Mouse (Mus musculus) embryonic facial prominence, embryonic 12.5 days (tissue): ENCODE results near the gene Fut2. TPM values are rescaled to one million over a fixed set of nuclear protein-coding genes. Genes with fewer than 3 reads are reported as not detected.

Experiments
- ATAC-seq: fragments of 200-750 bp; cut with Nextera tagmentation; 2 replicates; pipeline ENCODE4 v1.8.0; 2017; ENCODE audit not compliant: insufficient number of reproducible peaks, insufficient read depth, low FRiP score, low TSS enrichment
- H3K27ac ChIP-seq: fragments of 300-500 bp; sonication (generic); 2 replicates; pipeline ENCODE4 v1.5.1; 2016; ENCODE audit warnings: mild to moderate bottlenecking
- H3K27me3 ChIP-seq: fragments of 300-500 bp; sonication (generic); 2 replicates; pipeline ENCODE4 v1.6.1; 2016; ENCODE audit warnings: mild to moderate bottlenecking, moderate library complexity
- H3K36me3 ChIP-seq: fragments of 300-500 bp; sonication (generic); 2 replicates; pipeline ENCODE4 v1.6.1; 2016; ENCODE audit warnings: mild to moderate bottlenecking
- H3K4me1 ChIP-seq: fragments of 300-500 bp; sonication (generic); 2 replicates; pipeline ENCODE4 v1.6.1; 2016
- H3K4me2 ChIP-seq: fragments of 300-500 bp; sonication (generic); replicated peaks from 2 replicates; pipeline ENCODE4 v1.6.1; 2016; ENCODE audit warnings: mild to moderate bottlenecking, moderate library complexity
- H3K4me3 ChIP-seq: fragments of 300-500 bp; sonication (generic); 2 replicates; pipeline ENCODE4 v1.5.1; 2016; ENCODE audit warnings: mild to moderate bottlenecking
- H3K9ac ChIP-seq: fragments of 300-500 bp; sonication (generic); 2 replicates; pipeline ENCODE4 v1.6.1; 2016; ENCODE audit warnings: mild to moderate bottlenecking, moderate library complexity
- H3K9me3 ChIP-seq: fragments of 300-500 bp; sonication (generic); 2 replicates; pipeline ENCODE4 v1.6.1; 2016; ENCODE audit warnings: mild to moderate bottlenecking, moderate library complexity
- WGBS: fragments of 180-500 bp; shearing (Covaris S2); methylation state at CpG from one replicate; pipeline ENCODE4 v1.1.7; 2016; 5-methylcytosine and 5-hydroxymethylcytosine counted together
- polyA plus RNA-seq: library from polyadenylated mRNA; unstranded; fragments of >200 nt; fragmentation: Nextera tagmentation; extraction: Ambion mirVana; gene quantifications from 2 replicates; pipeline ENCODE4 v1.2.1, GENCODE M21; 2016

Gene Fut2
- polyA plus RNA-seq, 1 experiment from 2014 or later: 0.51 TPM

DNA sequence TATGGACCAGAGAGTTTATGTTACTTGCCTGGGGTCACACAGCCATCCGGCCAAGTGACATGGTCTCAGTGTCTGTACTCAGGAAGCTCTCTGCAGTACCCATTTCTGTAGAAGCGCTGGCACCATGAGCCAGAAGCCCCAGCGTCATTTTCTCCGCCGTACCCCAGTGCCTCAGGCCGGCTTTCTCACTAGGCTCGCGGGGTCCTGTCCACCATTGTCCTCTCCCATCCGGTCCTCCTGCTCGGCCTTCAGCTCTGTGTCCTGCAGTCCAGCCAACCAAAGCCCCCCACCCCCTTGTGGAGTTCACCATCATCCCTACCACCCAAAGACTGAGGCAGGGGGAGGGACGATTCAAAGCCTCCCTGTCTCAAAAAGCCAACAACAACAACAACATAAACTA, 35.4 kb upstream of the Fut2 start:
- no peak for ATAC-seq
- 83% methylated on average over 11 of the region's 11 CpGs for WGBS
- Histone ChIP-seq H3K36me3 (no peaks in the 10 kb centered on the region), H3K27ac (no peak overlapping the region), H3K9ac (0 out of 2 replicates have a peak overlapping the region, but pooled peaks have one; percentile 27), H3K9me3 (no peaks in the 10 kb centered on the region), H3K27me3 (peaks cover 26% of the 10 kb centered on the region), H3K4me1 (peaks cover 34% of the 10 kb centered on the region), H3K4me2 (peak overlapping the region; percentile 89), H3K4me3 (peak overlapping the region; percentile 43)

DNA sequence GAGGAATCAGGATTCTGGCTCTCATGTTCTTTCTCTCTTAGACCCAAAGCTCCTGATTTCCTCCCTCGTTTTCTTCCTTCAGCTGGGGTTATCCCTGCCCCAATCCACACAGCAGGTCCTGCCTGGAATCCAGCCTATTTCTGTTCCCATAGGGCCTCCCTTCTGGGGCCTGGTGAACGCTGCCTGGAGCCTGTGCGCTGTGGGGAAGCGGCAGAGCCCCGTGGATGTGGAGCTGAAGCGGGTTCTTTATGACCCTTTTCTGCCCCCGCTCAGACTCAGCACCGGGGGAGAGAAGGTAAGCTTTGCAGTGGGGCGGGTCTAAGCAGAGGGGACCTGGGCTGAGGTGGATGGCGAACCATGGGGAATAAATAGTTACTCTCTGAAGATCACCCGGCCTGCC, 34.9 kb upstream of the Fut2 start:
- Histone ChIP-seq H3K27me3 (peaks cover 26% of the 10 kb centered on the region), H3K9ac (0 out of 2 replicates have a peak overlapping the region, but pooled peaks have one; percentile 27), H3K4me3 (peak overlapping the region; percentile 43), H3K27ac (peak overlapping the region; percentile 60; the same call in 1 of the 2 replicates), H3K4me1 (peaks cover 34% of the 10 kb centered on the region), H3K36me3 (no peaks in the 10 kb centered on the region), H3K4me2 (peak overlapping the region; percentile 89), H3K9me3 (no peaks in the 10 kb centered on the region)
- WGBS: 26% methylated on average over 11 of the region's 11 CpGs
- no peak for ATAC-seq

DNA sequence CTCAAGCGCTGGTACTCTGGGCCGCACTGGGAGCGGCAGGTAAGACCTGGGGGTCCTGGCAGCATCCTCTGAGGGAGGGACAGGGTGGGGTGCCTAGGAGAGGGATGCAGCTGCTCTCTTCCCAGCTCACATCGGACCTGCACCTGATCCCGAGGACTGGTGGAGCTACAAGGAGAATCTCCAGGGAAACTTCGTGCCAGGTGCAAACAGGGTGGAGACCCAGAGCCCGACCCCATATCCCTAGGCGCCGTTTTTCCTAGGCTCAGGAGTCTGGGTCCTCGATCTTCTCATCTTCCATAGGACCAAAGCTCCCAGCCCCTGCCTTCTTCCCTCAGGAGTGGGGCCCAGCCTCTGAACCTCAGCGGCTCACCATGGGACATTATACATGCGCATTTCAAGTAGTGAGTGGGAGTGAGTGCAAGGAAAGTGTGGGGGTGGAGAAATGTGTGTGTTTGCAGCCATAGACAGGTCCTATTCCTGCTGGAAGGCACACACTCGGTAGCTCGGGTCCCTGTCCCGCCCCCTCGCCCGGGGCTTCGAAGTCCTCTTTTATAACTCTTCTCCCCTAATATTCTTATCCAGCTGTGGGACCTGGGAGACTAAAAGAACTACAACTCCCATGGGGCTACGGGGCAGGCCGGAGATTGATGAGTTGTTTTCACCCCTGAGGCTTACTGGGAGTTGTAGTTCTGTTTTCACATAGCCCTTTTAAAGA, 34.3 kb upstream of the Fut2 start:
- H3K36me3 ChIP-seq: no peaks in the 10 kb centered on the region
- H3K4me2 ChIP-seq: peak overlapping the region; percentile 89
- H3K4me1 ChIP-seq: peaks cover 33% of the 10 kb centered on the region
- H3K27me3 ChIP-seq: peaks cover 26% of the 10 kb centered on the region
- WGBS: under 1% methylated on average over 20 of the region's 20 CpGs
- H3K9me3 ChIP-seq: no peaks in the 10 kb centered on the region
- no peak for ATAC-seq
- 0 out of 2 replicates have a peak overlapping the region, but pooled peaks have one; percentile 60 for H3K27ac ChIP-seq
- peak overlapping the region; percentile 43 for H3K4me3 ChIP-seq
- peak overlapping the region; percentile 53 for H3K9ac ChIP-seq

DNA sequence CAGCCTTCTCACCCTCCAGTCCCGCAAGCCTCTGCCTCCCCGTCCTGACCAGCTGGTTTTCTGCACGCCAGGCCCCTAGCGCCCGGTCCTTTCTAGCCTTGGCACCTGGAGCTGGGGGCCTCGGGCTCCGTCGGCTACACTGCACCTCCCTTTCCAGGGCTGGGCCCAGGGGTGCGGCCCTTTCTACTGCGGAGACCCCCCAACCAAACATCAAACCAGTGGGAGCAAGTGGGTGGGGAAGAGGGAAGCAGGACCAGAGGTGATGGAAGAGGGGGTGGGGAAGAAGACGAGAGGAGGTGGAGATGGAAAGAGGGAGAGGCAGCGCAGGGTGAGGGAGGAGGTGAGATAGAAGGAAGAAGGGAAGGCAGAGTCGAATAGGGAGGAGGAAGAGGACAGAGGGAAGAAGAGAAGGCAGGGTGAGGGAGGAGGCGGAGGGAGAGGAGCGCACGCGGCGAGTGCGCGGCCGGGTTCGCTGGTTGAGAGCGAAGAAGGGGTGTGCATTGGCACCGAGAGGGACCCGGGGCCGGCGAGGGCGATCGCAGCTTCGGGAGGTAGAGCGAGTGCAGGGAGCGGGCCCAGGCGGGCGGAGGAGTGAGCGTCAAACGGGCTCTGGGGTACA, 33.4 kb upstream of the Fut2 start, which contains the start of gene Car11:
Gene Car11 (plus strand): TSS at position 321 of the 619 bp plus-strand sequence.
- Histone ChIP-seq H3K9ac (peak within 1 kb of the TSS; percentile 53), H3K36me3 (no peaks in the 10 kb centered on the region), H3K27ac (0 out of 2 replicates have a peak within 1 kb of the TSS, but pooled peaks have one; percentile 60), H3K4me1 (peaks cover 41% of the 10 kb centered on the region), H3K27me3 (peaks cover 26% of the 10 kb centered on the region), H3K9me3 (no peaks in the 10 kb centered on the region), H3K4me3 (peak within 1 kb of the TSS; percentile 43), H3K4me2 (peak within 1 kb of the TSS; percentile 89)
- ATAC-seq: no peak
- 2% methylated on average over 36 of the region's 36 CpGs for WGBS

DNA sequence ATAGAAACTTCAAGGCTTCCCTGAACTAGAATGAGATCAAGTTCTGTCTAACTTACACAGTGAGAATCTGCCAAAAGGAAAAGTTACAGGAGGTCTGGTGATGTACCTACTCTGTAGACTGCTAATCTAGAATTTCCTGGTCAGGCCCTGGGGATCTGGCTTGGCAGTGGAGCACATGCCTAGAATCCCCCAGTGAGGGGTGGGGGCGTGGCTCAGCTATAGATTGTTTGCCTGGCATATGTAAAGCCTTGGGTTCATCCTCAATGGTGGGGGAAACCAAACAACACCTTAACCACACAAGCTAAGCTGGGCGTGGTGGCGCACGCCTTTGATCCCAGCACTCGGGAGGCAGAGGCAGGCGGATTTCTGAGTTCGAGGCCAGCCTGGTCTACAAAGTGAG, 31.7 kb upstream of the Fut2 start:
- no peak overlapping the region for H3K27ac ChIP-seq
- H3K4me3 ChIP-seq: no peak overlapping the region
- 86% methylated on average over 7 of the region's 7 CpGs for WGBS
- H3K9ac ChIP-seq: no peak overlapping the region
- H3K36me3 ChIP-seq: no peaks in the 10 kb centered on the region
- ATAC-seq: no peak
- no peaks in the 10 kb centered on the region for H3K9me3 ChIP-seq
- no peak overlapping the region for H3K4me2 ChIP-seq
- H3K4me1 ChIP-seq: peaks cover 38% of the 10 kb centered on the region
- H3K27me3 ChIP-seq: peaks cover 26% of the 10 kb centered on the region

DNA sequence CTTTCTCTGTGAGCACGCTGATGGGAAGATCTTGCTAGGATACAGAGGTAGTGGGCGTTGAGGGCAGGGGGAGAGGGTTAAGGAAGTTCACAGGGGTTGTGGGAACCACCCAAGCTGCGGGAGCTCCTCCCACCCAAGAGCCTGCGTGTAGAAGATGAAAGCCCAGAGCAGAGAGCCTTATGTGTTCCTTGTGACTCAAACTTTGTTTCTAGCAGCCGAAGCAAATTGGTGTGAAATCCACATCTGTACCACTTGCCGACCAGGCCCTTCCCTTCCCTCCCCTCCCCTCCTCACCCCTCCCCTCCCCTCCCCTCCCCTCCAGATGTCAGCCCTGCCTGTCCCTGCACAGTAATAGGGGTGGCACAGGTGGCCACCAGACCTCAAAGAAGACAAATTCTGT, 28.9 kb upstream of the Fut2 start:
- Histone ChIP-seq H3K9ac (no peak overlapping the region), H3K9me3 (no peaks in the 10 kb centered on the region), H3K27me3 (peaks cover 19% of the 10 kb centered on the region), H3K36me3 (no peaks in the 10 kb centered on the region), H3K4me3 (no peak overlapping the region), H3K27ac (peak overlapping the region; percentile 76), H3K4me1 (peaks cover 29% of the 10 kb centered on the region), H3K4me2 (no peak overlapping the region)
- 11% methylated on average over 6 of the region's 6 CpGs for WGBS
- 0 out of 2 replicates have a peak, but pooled peaks have one; percentile 24 for ATAC-seq

DNA sequence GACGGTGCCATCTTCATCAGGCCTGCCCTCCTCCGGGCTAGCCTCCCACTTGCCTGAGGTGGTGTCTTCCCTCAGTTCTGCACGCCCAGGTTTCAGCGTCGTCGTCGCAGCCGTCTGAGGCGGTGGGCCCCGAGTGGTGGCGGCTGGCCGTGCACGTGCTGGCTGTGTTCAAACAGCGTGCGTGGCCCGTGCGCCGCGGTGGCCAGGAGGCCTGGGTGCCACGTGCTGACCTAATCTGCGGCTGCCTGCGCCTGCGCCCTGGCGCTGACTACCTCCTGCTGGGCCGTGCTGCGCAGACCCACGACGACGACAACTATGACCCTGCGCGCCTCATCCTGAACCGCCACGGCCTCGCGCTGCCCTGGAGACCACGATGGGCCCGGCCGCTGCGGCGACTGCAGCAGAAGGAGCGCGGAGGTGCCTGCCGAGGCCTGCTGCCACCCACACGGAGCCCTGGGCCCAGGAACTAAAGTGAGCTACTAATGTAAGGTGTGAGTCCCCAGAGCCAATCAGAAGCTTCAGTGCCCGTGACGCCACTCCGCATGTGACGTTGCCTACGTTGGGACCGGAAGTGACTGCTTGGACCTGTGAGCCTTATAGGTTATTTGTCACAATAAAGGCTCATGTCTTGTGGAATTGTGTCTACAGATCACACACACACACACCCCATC, 27.9 kb upstream of the Fut2 start, which contains the start of gene Sec1:
Gene Sec1 (minus strand): TSS at position 482 of the 671 bp plus-strand sequence.
- no peak for ATAC-seq
- 92% methylated on average over 50 of the region's 50 CpGs for WGBS

DNA sequence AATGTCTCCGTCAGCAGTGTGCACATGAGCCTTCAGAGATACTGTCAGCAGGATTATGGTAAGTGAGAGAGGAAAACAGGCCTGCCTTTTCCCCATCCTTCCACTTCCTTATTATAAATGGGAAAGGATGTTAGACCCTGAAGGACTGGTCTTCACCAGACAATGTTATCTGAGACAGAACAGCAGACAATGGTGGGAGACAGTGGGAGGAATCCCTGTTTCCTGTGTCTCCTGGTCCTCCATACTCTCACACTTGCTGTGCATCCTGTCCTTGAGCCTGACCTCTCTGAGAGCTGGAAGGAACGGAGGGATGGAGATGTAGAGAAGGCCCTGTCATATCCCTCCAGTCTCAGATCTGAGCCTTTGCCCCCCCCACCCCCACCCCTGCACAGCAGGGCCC, 26.2 kb upstream of the Fut2 start:
- no peak overlapping the region for H3K27ac ChIP-seq
- no peak overlapping the region for H3K4me3 ChIP-seq
- no peaks in the 10 kb centered on the region for H3K36me3 ChIP-seq
- ATAC-seq: no peak
- H3K4me2 ChIP-seq: no peak overlapping the region
- H3K9me3 ChIP-seq: no peaks in the 10 kb centered on the region
- H3K9ac ChIP-seq: no peak overlapping the region
- WGBS: 93% methylated on average over 2 of the region's 2 CpGs
- H3K4me1 ChIP-seq: peaks cover 20% of the 10 kb centered on the region
- no peaks in the 10 kb centered on the region for H3K27me3 ChIP-seq

More for the DNA sequence above, 27.9 kb upstream of the Fut2 start, which contains the start of gene Sec1:
- Histone ChIP-seq H3K27ac (peak within 1 kb of the TSS; percentile 76), H3K4me2 (no peak within 1 kb of the TSS), H3K4me3 (no peak within 1 kb of the TSS), H3K9me3 (no peaks in the 10 kb centered on the region), H3K27me3 (peaks cover 9% of the 10 kb centered on the region), H3K36me3 (no peaks in the 10 kb centered on the region), H3K4me1 (peaks cover 20% of the 10 kb centered on the region), H3K9ac (no peak within 1 kb of the TSS)

DNA sequence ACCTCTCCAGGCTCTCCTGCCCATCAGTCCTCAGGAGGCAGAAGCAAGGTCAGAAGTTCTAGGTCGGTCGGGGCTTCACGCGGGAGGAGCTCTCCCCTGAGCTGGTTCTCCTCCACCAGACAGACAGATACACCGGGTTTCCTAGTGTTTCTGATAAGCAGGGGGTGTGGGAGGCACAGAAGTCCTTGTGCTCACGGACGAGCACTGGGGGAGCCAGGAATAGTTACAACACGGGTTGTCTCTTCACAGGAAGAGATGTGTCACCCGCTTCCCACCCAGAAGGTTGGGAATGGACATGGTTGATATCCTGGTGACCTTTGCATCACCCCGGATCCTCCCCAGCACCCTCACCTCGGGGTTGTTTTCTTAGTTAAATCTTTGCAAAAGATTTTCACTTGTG, 23.6 kb upstream of the Fut2 start:
- Histone ChIP-seq H3K4me2 (no peak overlapping the region), H3K4me1 (peaks cover 29% of the 10 kb centered on the region), H3K27ac (no peak overlapping the region), H3K4me3 (no peak overlapping the region), H3K27me3 (0 out of 2 replicates have a peak, but pooled peaks cover 3% of the 10 kb centered on the region), H3K36me3 (no peaks in the 10 kb centered on the region), H3K9me3 (no peaks in the 10 kb centered on the region), H3K9ac (no peak overlapping the region)
- no peak for ATAC-seq
- WGBS: 72% methylated on average over 11 of the region's 11 CpGs

DNA sequence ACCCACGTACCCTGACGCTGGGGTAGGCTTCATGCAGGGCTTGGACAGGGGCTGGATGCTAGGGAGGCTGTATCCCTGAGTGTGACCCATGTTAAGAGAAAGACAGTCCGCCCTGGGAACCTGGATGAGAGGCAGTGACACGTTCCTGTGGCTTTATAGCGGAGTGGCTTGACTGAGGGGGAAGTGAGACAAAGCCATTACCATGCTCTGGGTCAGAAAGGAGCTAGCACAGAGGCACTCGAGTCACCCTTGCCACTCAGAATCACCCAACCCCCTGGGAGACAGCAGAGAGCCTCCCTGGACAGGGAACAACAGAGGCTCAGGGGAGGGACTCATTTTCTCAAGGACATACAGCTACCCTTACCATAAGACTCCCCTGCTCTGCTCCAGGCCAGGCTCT, 22.9 kb upstream of the Fut2 start:
- peaks cover 28% of the 10 kb centered on the region for H3K4me1 ChIP-seq
- H3K36me3 ChIP-seq: no peaks in the 10 kb centered on the region
- no peak overlapping the region for H3K9ac ChIP-seq
- no peak overlapping the region for H3K27ac ChIP-seq
- 53% methylated on average over 6 of the region's 6 CpGs for WGBS
- no peaks in the 10 kb centered on the region for H3K9me3 ChIP-seq
- no peak overlapping the region for H3K4me2 ChIP-seq
- H3K27me3 ChIP-seq: 0 out of 2 replicates have a peak, but pooled peaks cover 6% of the 10 kb centered on the region
- ATAC-seq: no peak
- no peak overlapping the region for H3K4me3 ChIP-seq

DNA sequence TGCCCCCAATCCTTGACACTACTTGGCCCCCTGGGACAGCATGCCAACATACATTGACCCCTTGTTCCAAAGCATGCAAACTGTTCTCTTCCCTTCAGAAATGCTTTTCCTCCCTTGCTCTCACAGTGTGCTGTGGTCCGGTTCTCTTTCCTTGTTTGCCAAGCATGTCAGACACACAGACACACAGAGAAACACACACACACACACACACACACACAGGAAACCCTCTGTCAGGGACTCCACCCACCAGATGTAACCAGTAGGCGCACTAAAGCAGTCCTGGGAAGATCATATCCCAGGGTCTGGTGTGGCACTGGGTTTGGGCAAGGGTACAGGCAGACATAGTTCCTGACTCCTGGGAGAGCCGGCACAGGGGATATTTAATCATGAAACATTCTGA, 20.6 kb upstream of the Fut2 start:
- no peaks in the 10 kb centered on the region for H3K36me3 ChIP-seq

More for the DNA sequence above, 20.6 kb upstream of the Fut2 start:
- Histone ChIP-seq H3K9me3 (no peaks in the 10 kb centered on the region), H3K9ac (no peak overlapping the region), H3K27me3 (0 out of 2 replicates have a peak, but pooled peaks cover 6% of the 10 kb centered on the region), H3K4me2 (no peak overlapping the region), H3K27ac (no peak overlapping the region), H3K4me3 (no peak overlapping the region), H3K4me1 (peaks cover 26% of the 10 kb centered on the region)
- no peak for ATAC-seq
- 66% methylated on average over 3 of the region's 3 CpGs for WGBS
